Comparison of ENCODE assay signal across 8 mouse cellular contexts in the genomic region with DNA sequence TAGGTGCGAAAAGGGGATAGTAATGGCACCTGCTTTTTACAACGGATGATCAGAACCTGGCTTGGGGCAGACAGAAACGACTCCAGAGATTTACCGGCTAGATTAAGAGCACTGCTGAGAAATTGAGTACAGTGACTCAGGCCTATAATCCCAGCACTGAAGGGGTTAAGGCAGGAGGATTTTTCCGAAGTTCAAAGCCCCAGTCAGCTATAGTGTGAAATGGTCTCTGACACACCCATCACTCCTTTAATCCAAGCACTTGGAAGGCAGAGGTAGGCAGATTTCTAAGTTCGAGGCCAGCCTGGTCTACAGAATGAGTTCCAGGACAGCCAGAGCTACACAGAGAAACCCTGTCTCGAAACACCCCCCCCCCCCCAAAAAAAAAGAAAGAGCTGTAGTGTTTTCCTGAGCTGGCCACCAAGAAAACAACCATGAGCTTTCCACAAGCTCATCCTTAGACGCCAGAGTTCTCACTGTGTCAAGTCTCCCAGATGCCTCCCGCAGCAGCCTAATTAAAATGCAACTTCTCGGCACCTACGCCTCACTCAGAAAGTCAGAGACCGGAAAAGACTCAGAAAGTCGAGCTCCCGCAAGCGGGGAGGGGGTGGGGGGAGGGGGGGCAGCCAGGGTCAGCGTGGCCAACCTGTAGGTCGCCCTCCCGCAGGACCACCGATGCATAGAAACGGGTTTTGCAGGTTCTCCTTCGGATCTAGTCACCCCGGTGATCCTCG. TPM values are rescaled to one million over a fixed set of nuclear protein-coding genes. Genes with fewer than 3 reads are reported as not detected.
DNase-seq lines count a peak whose midpoint lies in the region; ATAC-seq and TF ChIP-seq lines count a peak whose summit lies in the region.

No protein-coding gene starts in this region.

- H3K9me3 ChIP-seq in lung, embryonic 14.5 days (ENCODE audit: low read depth, low read length): no peaks in the 10 kb centered on the region
- no peaks in the 10 kb centered on the region for H3K9me3 ChIP-seq in hindbrain, embryonic 12.5 days (replicated peaks)

- peak overlapping the region; percentile 85 for H3K4me2 ChIP-seq in lung, embryonic 14.5 days
- H3K4me2 ChIP-seq in hindbrain, embryonic 12.5 days (replicated peaks): peak overlapping the region; percentile 78

- WGBS in lung, embryonic 14.5 days: 17% methylated on average over 23 of the region's 23 CpGs
- WGBS in hindbrain, embryonic 12.5 days: 21% methylated on average over 22 of the region's 23 CpGs

- DNase-seq in lung, embryonic 14.5 days: peak; percentile 54
- DNase-seq in lung, adult 18-20 months: no peak
- peak; percentile 46 for DNase-seq in brain, embryonic 14.5 days (ENCODE audit: low read depth)
- DNase-seq in lung, postnatal 36 days: peak; percentile 28
- DNase-seq in ovary, postnatal 36 days (ENCODE audit: low spot score): no peak
- DNase-seq in left cerebral cortex, postnatal 25 days (ENCODE audit: low spot score in 2 of 2): no peak
- DNase-seq in left cerebral cortex, adult 9 months (ENCODE audit: low spot score in 2 of 2): no peak

- ATAC-seq in lung, embryonic 14.5 days (ENCODE audit: insufficient read depth): no peak; the same call in none of the 2 replicates
- peak; percentile 1; the same call in 1 of the 2 replicates for ATAC-seq in hindbrain, embryonic 12.5 days (ENCODE audit: low FRiP score)

- TF ChIP-seq POLR2A in brain, embryonic 14.5 days (IDR thresholded peaks at IDR 0.05; ENCODE audit: borderline replicate concordance, extremely low read depth, insufficient read depth, insufficient read length, poor library complexity, severe bottlenecking): no peak

- H3K4me3 ChIP-seq in lung, embryonic 14.5 days (ENCODE audit: low read depth, low read length): peak overlapping the region; percentile 54
- peak overlapping the region; percentile 43 for H3K4me3 ChIP-seq in hindbrain, embryonic 12.5 days

- no peaks in the 10 kb centered on the region for H3K4me1 ChIP-seq in lung, embryonic 14.5 days (ENCODE audit: insufficient read depth)
- H3K4me1 ChIP-seq in hindbrain, embryonic 12.5 days: peaks cover 8% of the 10 kb centered on the region; the same call in 1 of the 2 replicates

- no peaks in the 10 kb centered on the region for H3K36me3 ChIP-seq in lung, embryonic 14.5 days (ENCODE audit: insufficient read depth)
- no peaks in the 10 kb centered on the region for H3K36me3 ChIP-seq in hindbrain, embryonic 12.5 days

- intact Hi-C loops in left cerebral cortex, postnatal 25 days (cut with DNase I): no loop called here

- TF ChIP-seq CTCF in lung, embryonic 14.5 days (IDR thresholded peaks at IDR 0.05; ENCODE audit: low read depth): no peak
- TF ChIP-seq CTCF in brain, embryonic 14.5 days (IDR thresholded peaks at IDR 0.05; ENCODE audit: borderline replicate concordance, extremely low read depth, insufficient read depth, insufficient read length): no peak

- H3K27me3 ChIP-seq in lung, embryonic 14.5 days (ENCODE audit: insufficient read depth, low read length): no peaks in the 10 kb centered on the region
- H3K27me3 ChIP-seq in hindbrain, embryonic 12.5 days: no peaks in the 10 kb centered on the region

- H3K9ac ChIP-seq in lung, embryonic 14.5 days: peak overlapping the region; percentile 82
- H3K9ac ChIP-seq in hindbrain, embryonic 12.5 days: peak overlapping the region; percentile 57

- H3K27ac ChIP-seq in lung, embryonic 14.5 days (ENCODE audit: low read depth): peak overlapping the region; percentile 73
- peak overlapping the region; percentile 62; the same call in 1 of the 2 replicates for H3K27ac ChIP-seq in hindbrain, embryonic 12.5 days

RNA-seq across cellular contexts. Expression of a gene that starts 0.8 kb away (rescaled TPM):
- 5.6 and 7.9 TPM in 2 replicates for polyA plus RNA-seq in lung, embryonic 14.5 days (2014; fragmentation: Nextera tagmentation; extraction: Ambion mirVana)
- 1.5 and 3.3 TPM in 2 replicates for polyA plus RNA-seq in brain, embryonic 14.5 days (2012; rRNA removed)
- polyA plus RNA-seq in hindbrain, embryonic 12.5 days (2016; fragmentation: Nextera tagmentation; extraction: Ambion mirVana): 4.7 and 5.3 TPM in 2 replicates
- 1 to 10 TPM; 2.7 to 3.8 TPM for total RNA-seq in left cerebral cortex, postnatal 25 days (2021)

RNA-seq across cellular contexts. Expression of a gene that starts 35.3 kb away (rescaled TPM):
- polyA plus RNA-seq in lung, embryonic 14.5 days (2014; fragmentation: Nextera tagmentation; extraction: Ambion mirVana): 36.2 and 37.3 TPM in 2 replicates
- 37.3 and 49.2 TPM in 2 replicates for polyA plus RNA-seq in brain, embryonic 14.5 days (2012; rRNA removed)
- 45.5 and 47.2 TPM in 2 replicates for polyA plus RNA-seq in hindbrain, embryonic 12.5 days (2016; fragmentation: Nextera tagmentation; extraction: Ambion mirVana)
- 10 to 100 TPM; 35.1 to 37.5 TPM for total RNA-seq in left cerebral cortex, postnatal 25 days (2021)

Comparison
In these comparisons a context has a peak if more than half of its experiments do, and no peak if none do; other contexts are left out.
1. DNase-seq: peak in lung, embryonic 14.5 days (single experiment), brain, embryonic 14.5 days (single experiment) and lung, postnatal 36 days (single experiment); none in lung, adult 18-20 months (0 of 2), ovary, postnatal 36 days (single experiment), left cerebral cortex, postnatal 25 days (0 of 2) and left cerebral cortex, adult 9 months (0 of 2).